Mouse (Mus musculus) kidney, adult 11 months (tissue): Measurements from ENCODE around the gene Ebf1.
"Not testable (repeated sequence)": the region's sequence is repeated elsewhere in the genome, so short reads cannot be mapped to it uniquely, and the experiment has no call there.

Source experiments
- DNase-seq: peaks from one replicate; pipeline ENCODE4 v3.0.0; 2022

Ebf1 gene

DNA sequence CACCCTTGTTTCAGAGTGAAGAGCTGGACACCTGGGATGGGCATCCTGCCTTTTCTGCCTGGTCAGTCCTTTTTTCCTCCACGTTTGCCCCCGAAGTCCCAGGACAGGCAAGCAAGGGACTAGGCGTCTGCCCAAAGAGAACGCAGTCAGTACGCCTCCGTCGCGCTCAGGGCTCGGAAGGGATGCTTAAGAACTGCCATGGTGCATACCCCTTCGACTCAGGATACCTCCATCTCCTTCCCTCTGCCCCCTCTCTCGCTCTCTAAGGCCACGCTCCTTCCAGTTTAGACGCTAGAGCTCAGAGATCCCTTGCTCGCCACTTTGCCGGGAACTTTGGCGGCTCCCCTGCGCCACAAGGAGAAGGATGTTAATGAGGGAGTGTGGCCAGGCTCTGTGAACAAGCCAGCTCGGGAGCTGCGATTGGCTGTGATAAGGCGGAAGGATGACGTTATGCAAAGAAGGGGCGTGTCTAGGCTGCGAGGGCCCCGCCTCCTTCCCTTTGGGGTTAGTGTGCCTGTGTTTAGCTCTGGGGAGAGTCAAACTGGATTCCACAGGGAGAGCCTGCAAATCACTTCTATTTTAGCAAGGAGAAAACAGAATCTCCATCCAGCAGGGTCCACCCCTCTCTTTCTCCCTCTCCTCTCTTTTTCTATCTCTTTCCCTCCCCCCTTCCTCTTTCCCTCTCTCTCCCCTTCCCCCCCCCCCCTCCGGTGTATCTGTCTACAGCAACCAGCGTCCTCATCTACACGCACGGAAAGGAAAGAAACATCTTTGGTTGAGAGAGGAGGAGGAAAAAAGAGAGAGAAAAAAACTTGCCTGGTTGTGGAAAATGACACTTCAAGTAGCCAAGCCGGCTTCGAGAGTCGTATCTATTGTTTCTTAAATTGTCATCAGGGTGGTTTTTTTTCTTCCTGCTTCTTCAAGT lies at the start of gene Ebf1:
Ebf1 (plus strand) TSS at position 530 of the 925 bp plus-strand sequence.
- peak; percentile 90 for DNase-seq

DNA sequence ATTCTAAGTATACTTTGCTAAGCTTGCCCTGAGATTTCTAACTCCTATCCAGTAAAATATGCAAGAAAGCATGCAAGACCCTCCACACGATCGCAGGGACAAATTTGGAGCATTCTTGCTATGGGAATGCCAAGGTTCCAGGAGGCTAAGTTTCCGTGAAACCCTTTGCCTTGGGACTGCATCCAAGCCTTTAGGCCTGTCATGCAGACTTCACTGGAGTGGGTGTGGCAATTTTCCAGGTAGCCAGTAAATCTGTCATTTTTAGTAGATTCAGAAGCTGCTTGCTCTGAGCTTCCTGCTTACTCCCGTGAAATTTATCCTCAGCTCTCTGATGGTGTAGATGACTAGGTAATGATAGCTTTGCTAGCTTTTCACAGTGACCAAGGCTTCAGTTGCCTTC lies 46.8 kb upstream of the Ebf1 start:
- DNase-seq = not testable (repeated sequence)

DNA sequence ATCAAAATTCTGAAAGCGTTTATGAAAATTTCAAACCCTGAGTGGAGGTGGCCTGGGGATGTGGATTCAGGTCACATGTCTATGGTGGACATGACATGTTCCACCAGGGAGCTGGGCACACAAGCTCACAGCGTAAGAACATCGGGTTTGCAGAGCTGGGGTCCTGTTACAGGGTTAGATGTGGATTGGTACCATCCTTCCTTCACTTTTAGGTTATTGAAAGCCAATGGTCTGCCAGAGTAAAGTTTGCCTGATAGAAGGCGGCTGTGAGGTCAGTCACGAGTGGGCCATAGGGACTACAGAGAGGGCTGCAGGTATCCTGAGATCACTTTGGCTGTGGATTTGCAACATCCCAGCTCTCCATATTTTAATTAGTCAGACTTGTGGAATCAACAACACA lies 44.3 kb upstream of the Ebf1 start:
- no peak for DNase-seq

DNA sequence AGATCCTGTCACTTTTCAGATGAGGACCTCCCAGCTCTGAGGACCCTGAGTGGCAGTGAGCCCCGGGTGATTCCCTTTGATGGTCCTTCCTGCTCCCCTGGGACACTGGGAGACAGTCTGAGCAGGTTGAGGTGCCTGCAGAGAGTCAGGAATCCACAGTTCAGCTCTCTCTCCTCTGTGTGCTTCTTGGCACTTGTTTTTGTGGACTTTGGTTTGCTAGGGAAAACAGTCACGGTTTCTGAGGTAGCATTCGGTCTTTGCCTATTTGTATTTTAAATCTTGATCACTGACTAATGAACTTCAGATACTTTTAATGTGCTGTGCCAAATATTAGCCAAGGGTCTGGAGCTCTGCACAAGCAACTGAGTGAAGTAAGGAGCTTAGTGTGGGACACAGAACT lies 43.7 kb upstream of the Ebf1 start:
- DNase-seq = peak; percentile 44

DNA sequence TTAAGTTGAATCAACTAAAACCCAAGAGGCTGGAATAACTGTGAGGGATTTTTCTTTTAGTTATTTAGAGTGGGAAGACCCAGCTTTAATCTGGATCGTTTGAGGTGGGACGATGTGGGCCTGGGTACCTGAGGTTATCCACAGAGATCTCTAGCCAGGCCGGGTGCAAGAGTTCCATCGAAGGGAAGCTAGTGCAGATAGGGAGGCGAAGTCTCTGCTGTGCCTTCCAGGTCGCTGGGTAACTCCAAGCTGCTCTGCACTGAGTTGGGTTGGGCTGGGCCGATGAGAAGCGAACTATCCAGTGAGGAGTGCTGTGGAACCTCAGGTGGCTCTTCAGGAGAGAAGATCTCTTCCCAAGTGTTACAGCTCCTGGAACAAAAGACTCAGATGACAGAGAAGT lies 42.7 kb upstream of the Ebf1 start:
- DNase-seq = no peak

DNA sequence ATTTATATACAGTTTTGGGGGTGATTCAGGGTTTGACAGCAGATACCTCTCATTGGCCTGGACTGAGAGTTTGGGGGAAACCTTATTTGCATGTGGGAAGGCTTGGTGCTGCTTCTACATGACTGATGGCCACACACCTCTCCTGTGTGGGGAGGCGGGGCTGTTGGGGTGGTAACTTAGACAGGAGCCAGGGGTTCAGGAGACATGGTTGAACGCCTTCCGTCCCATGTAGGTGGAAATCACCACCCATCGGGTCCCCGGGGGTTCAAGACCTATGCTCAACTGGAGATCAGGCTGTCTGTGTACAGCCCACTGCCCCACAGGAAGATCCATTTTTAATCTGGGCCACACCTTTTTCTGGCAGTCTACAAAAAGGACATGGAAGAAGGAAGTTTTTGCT lies 42.3 kb upstream of the Ebf1 start:
- DNase-seq = no peak

DNA sequence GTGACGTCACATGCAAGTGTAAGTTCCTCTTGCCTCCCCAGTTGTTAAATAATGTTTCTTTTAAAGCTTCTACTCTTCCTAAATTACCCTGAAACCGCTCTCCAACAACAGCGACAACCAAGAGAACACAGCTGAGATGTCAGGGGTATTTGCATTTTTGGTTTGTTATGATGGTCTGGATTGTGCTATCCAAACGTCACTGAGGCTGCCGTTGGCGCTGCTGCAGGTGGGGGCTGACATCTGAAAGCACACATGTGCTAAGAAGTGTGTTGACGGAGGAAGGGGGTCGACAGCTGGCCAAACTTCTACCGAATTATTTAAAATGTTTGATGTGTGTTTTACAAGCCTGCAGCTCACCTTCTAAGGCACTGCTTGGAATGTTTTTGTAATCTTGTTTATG lies 39.2 kb upstream of the Ebf1 start:
- no peak for DNase-seq

DNA sequence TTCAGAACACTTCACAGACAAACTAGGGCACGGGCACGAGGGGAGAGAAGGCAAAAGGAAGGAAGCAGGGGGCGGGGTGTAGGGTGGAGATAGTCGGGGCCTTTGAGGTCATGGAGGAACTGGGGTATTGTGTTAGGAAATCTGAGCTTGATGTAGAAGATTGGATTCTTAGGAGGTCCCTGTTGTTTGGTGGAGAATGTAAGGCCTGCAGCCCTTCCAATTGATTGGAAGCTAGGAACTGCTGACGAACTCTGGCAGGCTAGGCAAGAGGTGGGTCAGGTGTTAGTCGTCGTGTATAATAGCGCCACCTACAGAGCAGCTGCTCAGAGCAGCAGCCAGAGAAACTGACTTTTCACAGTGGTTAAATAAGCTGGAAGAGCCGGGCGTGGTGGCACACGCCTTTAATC lies 35.8 kb upstream of the Ebf1 start:
- peak; percentile 63 for DNase-seq

DNA sequence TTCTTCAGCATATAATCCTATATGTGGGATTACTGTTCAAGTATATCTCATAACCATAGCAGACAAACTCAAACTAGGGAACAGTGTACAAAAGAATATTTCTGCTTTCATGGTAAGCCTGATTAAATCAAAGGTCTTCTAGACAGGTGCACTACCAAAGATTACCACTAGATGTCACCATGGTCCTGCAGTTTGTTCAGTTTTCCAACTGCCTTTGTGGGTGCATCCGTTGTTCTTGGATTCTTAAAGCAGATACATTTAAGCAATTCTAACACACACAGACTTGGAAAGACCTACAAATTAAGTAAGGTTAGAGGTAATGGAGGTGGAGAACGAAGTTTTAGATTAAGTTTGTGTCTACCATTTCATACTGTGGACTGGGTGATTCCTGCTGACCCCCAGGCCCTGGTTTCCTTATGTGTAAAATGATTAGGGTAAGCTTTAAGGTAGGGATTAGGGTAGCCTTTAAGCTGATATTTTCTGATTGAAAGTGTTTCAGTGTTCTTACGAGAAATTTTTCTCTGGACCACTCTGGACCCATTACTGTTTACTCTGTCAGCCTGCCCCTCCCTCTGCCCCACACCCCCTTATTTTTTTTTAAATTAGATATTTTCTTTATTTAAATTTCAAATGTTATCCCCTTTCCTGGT lies 30.9 kb upstream of the Ebf1 start:
- peak; percentile 15 for DNase-seq

DNA sequence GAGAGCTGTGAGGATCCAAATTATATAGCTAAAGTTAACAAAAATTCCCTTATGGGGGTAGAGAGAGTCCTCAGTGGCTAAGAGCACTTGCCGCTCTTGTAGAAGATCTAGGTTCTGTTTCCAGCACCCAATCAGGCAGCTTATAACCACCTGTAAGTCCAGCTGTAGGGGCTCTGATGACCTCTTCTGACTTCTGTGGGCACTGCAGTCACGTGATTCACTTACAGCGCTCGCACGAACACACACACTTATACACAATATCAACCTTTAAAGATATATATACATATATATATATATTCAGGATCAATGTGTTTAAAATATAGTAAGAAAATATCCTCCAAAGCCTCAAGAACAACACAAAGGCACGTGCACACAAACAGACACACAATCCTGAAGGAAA lies 24.1 kb upstream of the Ebf1 start:
- DNase-seq = no peak

DNA sequence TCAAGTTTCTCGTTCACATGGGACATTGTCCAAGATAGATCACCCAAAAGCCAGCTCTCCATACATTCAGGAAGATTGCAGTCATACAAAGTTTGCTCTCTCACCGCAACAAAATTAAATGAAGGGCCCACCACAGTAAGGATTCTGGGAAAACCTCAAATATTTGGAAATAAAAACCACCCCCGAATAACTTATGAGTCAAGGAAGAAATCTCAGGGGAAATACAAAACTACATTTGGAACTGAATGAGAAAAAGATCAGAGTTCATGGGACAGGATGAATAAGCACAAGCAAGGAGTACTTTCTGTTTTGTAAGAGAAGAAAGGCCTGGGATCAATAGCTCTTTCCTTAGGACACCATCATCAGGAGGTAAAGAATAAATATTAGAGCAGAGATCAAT lies 22.3 kb upstream of the Ebf1 start:
- DNase-seq = no peak

DNA sequence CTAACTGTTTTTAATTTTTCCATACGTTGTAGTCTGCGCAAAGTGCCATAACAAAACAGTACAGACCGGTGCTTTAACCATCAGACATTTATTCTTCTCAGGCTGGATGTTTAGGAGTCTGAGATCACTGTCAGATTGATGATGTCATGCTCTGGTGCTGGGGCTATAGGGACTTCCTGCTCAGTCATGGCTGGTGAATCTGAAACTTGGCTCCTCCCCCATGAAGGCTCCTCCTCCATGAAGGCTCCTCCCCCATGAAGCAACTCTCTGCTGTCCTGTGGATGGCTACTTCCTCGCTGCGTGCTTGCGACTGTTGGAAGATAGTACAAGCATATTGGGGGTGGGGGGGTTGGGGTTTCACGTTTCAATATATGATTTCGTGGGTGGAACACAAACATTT lies 10.2 kb upstream of the Ebf1 start:
- no peak for DNase-seq

DNA sequence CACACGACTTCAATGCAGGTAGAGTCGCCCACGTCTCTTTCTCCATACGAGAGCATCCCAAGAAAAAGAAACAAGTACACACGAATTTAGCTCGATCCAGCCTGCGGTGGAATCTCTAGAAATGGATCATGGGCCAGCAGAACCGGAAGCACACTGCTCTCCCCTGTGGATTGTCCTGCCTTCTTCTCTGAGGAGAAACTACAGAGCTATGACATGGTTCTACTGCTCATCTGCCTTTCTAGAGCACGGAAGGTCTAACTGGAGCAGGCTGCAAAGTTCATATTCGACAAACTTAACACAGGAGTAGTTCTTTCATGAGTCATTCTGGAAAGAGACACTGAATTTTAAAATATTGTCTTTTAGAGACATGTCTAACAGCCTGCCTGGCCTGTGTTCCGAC lies 8.5 kb upstream of the Ebf1 start:
- no peak for DNase-seq

DNA sequence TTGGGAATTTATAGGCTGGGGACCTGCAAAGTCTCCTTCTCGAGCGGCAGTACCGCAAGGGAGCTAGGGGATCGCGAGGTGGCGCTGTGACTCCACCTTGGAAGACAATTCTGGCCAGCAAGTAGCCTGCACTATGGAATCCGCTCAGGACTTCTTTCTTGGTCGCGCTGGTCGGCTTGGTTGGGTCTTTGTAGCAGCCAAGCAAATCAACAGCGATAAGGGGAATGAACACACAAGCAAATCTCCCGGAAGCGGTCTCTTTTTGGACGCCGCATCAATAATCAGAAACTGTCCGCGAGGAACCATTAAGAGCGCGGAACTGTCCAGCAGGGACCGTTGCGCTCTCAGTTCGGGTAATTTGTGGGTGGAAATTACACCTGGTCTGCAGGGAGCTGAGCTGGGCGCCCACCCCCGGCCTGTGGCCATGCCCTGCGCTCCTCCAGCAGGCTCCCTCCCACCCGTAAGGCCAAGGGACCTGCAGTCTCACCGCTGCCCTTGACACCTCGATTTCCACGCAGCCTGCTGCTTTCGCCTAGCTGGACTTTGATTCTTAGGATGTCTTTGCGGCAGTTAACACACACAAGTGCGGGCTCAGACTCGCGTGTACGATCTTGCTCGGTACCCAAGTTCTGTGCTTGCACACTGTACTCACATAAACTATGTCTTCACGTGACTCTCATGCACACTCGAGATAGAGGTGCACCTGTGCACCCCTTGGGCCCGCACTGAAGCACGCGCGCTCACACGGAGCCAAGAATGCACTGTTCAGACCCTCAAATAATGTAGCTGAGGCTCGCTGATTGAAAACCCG lies 5.9 kb upstream of the Ebf1 start:
- DNase-seq = peak; percentile 73

DNA sequence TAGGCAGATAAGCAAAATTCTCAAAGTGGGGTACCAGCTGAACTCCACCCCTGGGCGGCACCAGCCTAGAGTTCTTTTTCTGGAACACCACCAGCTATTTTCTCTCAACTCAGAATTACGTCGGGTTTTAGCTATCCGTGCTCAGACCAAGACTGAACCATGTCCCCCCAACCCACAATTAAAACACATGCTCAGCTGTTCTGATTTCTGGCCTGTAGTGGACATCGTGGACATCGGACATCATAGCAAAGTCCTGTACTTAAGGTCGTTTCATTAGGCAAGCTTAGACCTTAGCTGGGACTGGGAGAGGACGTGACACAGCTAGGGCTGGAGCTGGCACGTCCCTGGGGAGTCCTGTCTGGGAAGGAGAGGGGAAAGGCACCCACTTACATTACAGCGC lies 5.0 kb upstream of the Ebf1 start:
- DNase-seq = no peak

DNA sequence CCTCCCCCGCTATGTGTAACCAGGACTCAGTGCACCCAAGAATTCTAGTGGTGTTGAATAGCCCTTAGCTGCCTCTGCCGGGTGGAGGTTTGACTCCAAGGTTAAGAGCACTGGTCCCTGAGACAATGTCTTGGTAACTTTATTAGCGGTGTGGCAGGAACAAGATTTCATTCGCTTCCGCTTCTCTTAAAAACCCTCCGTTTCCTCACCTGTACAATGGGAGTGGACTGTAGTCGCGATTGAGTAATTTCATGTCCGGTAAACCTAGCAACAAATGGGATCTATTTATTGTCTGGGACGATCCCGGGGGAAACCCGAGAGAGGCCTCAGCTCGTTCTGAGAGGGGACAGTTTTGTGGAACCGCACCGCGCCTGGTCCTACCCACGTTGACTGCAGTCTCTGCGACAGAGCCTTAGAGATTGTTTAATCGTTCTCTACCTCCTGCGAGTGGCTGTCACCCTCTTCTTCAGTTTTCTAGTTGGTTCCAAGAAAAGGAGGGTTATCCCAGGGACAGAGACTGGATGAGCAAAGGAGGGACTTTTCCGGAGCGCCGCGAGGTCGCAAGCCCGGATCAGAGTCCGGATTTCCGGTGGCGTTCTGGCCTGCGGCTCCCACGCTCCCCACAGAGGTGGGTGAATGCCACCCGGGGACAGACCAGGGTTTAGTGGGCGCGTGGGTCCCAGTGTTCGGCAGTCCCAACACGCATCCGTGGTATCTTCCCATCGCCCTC lies 4.3 kb upstream of the Ebf1 start:
- DNase-seq = peak; percentile 14

DNA sequence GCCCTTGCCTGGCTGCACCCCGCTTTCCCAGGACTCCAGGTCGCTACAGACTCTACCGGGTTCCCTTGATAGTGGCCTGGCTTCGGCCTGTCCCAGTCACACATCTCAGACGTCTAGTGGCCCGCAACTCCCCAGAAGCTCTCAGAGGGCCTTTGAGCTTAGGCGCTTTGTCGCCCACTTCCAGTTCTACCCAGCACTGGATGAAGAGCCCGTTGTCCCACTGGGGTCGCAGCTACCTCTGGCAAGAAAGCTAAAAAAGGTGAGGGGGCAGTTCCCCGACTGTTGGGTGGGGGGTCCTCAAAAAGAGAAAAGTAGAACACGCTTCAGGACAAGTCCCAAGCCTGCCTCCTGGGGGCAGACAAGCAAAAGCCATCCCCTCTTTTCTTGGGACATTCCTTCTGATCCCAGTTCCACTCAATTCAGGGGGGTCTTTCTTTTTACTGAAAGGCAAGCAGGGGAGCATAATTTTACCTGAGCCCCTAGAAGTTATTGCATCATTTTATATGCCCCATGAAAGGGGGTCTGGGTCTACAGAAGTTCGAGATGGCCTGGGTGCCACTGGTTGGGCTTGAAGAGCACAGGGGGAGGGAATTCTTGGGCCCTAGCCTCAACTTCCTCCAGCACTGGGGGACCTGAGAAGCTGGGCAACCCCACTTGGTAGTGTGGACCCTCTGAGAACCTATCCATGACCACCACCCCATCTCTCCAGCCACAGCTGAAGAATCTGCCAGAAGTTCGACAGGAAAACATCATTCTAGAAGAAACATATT lies 3.5 kb upstream of the Ebf1 start:
- peak; percentile 12 for DNase-seq

DNA sequence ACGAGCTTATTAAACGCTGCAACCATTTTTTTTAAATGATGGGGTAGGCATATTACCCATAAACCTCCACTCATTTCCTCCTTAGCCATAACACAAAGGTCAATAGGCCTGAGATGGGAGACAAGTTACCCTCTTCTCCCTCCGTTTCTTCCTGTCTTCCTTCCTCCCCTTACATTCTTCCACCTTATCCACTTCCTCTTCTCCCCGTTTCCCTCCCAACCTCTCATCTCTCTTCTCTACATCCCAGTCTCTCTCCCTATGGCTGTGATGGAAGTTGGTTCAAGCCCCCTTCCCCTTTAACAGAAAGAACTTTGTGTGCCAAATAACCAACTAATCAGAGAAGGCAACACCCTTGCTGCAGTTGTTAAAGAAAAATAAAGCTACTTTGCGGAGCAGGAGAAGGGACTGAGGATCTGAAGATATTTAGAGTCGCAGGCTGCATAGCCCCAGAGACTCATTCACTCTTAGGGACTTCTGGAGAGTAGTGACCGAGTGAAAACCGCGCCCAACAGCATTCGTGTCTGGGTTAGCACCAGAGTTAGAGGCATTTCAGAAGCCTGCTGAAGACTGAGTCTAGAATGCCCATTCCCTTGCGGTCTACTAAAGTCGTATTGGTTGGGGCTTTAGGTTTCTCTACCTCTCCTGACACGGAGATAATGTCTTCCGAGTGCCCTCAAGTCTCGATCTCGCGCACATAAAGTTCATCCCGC lies 884 bp upstream of the Ebf1 start:
- no peak for DNase-seq

DNA sequence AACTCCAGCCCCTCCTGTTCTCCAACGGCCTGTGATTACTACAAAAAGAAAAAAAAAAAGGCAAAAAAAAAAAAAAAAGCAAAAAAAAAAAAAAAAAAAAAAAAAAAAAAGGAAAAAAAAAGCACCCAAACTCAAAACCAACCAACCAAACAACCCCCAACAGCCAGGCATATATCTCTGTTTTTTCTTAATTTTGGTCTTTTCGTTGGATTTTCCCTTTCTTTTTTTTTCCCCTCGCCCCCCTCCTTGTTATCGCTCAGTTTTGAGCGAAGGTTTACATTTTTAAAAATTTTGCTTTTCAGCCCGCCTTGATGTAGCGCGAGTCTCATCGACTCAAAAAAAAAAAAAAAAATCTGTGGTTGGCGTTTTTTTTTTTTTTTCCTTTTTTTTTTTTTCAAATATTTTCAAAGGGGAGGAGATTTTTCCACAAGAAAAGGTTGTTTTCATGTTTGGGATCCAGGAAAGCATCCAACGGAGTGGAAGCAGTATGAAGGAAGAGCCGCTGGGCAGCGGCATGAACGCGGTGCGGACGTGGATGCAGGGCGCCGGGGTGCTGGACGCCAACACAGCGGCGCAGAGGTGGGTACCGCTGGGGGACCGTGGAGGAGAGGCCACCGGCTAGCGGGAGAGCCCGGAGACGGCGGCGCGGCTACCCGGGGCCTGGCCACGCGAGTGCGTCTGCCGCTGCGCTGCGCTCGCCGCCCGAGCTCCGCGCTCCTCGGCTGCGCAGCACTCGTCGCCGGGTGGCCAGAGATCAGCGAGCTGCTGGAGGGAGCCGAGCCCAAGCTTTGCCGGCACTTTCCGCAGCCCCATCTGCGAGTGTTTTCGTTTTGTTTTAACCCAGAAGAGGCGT lies 843 bp downstream of the Ebf1 start:
- peak; percentile 12 for DNase-seq

DNA sequence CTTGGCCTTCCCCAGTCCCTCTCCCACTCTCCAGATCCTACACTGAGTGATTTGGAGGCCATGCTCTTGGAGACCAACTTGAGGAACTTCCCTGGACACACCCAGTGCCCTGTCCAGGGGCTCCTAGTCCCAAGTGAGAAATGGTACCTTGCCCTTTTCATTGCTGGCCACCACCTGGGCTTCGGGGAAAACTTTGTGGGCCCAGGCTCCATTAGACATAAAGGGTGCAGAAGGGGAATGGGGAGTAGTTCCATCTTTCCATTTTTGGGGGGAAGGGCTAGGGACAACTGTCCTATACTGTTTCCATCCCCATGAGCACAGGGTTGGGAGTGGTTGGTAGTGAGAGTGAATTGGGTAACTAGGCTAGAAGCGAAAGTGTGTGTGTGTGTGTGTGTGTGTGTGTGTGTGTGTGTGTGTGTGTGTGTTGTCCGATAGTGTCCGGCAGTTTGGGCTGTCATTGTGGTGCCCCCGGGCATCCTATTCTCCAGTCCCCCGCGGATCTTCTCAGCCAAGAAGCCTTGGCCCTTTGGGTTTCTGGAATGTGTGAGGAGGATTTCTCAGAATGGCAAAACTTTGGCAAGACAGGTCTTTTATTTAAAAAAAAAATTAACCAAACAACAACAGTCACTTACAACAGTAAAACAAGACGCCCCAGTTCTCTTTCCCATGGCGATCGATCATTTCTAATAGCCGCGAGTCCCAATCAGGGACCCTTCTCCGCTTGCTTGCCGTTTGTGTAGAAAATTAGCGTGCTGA lies 2.2 kb downstream of the Ebf1 start:
- DNase-seq = no peak
